Mouse (Mus musculus): ENCODE results near the gene Pex6.

- TF ChIP-seq POLR2A (IDR thresholded peaks at IDR 0.05; ENCODE audit: insufficient read length, low read depth) (no peak), MAX (IDR thresholded peaks at IDR 0.05; ENCODE audit: low read depth) (no peak), USF1 (IDR thresholded peaks at IDR 0.05; ENCODE audit: low read depth) (no peak), CEBPB (IDR thresholded peaks at IDR 0.05; ENCODE audit: insufficient read depth, poor library complexity, severe bottlenecking) (no peak)
These were observed 3.7 kb downstream of the Pex6 start for GRCm38 (mm10) chr17:46714756-46715481.

Data from myocyte (in vitro differentiated cells).